Mouse (Mus musculus) heart, embryonic 14.5 days (tissue): Measurements from ENCODE around the gene Ssh1. TPM values are rescaled to one million over a fixed set of nuclear protein-coding genes. Genes with fewer than 3 reads are reported as not detected.

ENCODE experiments used
- ATAC-seq: fragments of 200-750 bp; cut with Nextera tagmentation; 2 replicates; pipeline ENCODE4 v1.8.0; 2017; ENCODE audit warnings: low read depth, moderate TSS enrichment; ENCODE audit not compliant: insufficient number of reproducible peaks, insufficient read depth, low FRiP score
- H3K27ac ChIP-seq, 2 experiments: fragments of 200-500 bp in 1 of 2; fragments of 300-500 bp in 1 of 2; sonication (generic) in 1 of 2; replicated peaks in 1 of 2; 2 replicates each; pipeline ENCODE4 v1.5.1; 2012 to 2014; ENCODE audit warnings: low read depth in 2 of 2, low read length in 2 of 2, control low read depth in 1 of 2, mild to moderate bottlenecking in 1 of 2, mixed read lengths in 1 of 2; ENCODE audit not compliant: control insufficient read depth in 1 of 2, insufficient read depth in 1 of 2
- H3K27me3 ChIP-seq: fragments of 300-500 bp; sonication (generic); 2 replicates; pipeline ENCODE4 v1.6.1; 2014; ENCODE audit warnings: mild to moderate bottlenecking, low read length, control low read depth; ENCODE audit not compliant: control insufficient read depth, insufficient read depth
- H3K36me3 ChIP-seq: fragments of 300-500 bp; sonication (generic); 2 replicates; pipeline ENCODE4 v1.6.1; 2014; ENCODE audit warnings: mild to moderate bottlenecking, control low read depth, low read length, mixed read lengths; ENCODE audit not compliant: control insufficient read depth, insufficient read depth
- H3K4me1 ChIP-seq, 2 experiments: fragments of 200-500 bp in 1 of 2; fragments of 300-500 bp in 1 of 2; sonication (generic) in 1 of 2; 2 replicates each; pipeline ENCODE4 v1.6.1; 2012 to 2014; ENCODE audit warnings: low read length in 2 of 2, control low read depth in 1 of 2, mixed read lengths in 1 of 2; ENCODE audit not compliant: control insufficient read depth in 2 of 2, insufficient read depth in 2 of 2
- H3K4me2 ChIP-seq: fragments of 300-500 bp; sonication (generic); 2 replicates; pipeline ENCODE4 v1.6.1; 2014; ENCODE audit warnings: mild to moderate bottlenecking, low read length
- H3K4me3 ChIP-seq, 2 experiments: fragments of 200-500 bp in 1 of 2; fragments of 300-500 bp in 1 of 2; sonication (generic) in 1 of 2; 2 replicates each; pipeline ENCODE4 v1.5.1; 2012 to 2014; ENCODE audit warnings: low read length in 2 of 2, mild to moderate bottlenecking in 2 of 2, control low read depth in 1 of 2, low read depth in 1 of 2, moderate library complexity in 1 of 2; ENCODE audit not compliant: control insufficient read depth in 1 of 2, insufficient read depth in 1 of 2
- H3K9ac ChIP-seq: fragments of 300-500 bp; sonication (generic); 2 replicates; pipeline ENCODE4 v1.6.1; 2014; ENCODE audit warnings: mild to moderate bottlenecking, low read length
- H3K9me3 ChIP-seq: fragments of 300-500 bp; sonication (generic); 2 replicates; pipeline ENCODE4 v1.6.1; 2016; ENCODE audit warnings: low read length, control low read depth; ENCODE audit not compliant: control insufficient read depth
- WGBS: fragments of 180-500 bp; shearing (Covaris S2); extraction: QIAGEN DNeasy Blood & Tissue Kit; methylation state at CpG from one replicate; pipeline ENCODE4 v1.1.7; 2014; 5-methylcytosine and 5-hydroxymethylcytosine counted together
- polyA plus RNA-seq: library from polyadenylated mRNA; unstranded; fragments of >200 nt; fragmentation: Nextera tagmentation; extraction: Ambion mirVana; gene quantifications from 2 replicates; pipeline ENCODE4 v1.2.1, GENCODE M21; 2014

The Ssh1 gene
- polyA plus RNA-seq, 1 experiment from 2014 or later = 16.4 TPM

- Histone ChIP-seq H3K4me3 (no peak overlapping the region), H3K27ac (no peak overlapping the region), H3K36me3 (no peaks in the 10 kb centered on the region), H3K9me3 (no peaks in the 10 kb centered on the region), H3K27me3 (no peaks in the 10 kb centered on the region), H3K9ac (no peak overlapping the region), H3K4me2 (no peak overlapping the region), H3K4me1 (no peaks in the 10 kb centered on the region)
- WGBS = 83% methylated on average over 12 of the region's 12 CpGs
- ATAC-seq = no peak
Measured at GRCm38 (mm10) chr5:114030652-114031051, 37.0 kb upstream of the Ssh1 start.

DNA sequence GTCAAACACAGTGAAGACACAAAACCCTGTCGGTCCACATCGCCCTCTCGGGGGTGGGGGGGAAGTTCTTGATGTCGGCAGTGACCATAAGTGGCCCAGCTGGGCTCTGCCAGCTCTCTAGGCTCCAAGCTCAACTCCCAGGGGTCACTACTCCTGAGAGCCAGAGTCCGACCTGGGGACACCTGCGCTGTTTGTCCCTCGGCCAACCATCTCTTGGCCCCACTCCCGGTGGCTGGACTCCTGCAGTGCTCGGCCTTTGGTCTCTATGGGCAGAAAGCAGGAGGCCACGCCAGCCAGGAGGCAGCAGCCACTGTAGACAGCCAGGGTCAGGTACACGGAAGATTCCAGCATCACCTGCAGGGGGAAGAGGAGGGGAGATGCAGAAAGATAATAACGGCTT is 34.4 kb upstream of the Ssh1 start:
- Histone ChIP-seq H3K9me3 (no peaks in the 10 kb centered on the region), H3K4me3 (no peak overlapping the region), H3K9ac (no peak overlapping the region), H3K36me3 (no peaks in the 10 kb centered on the region), H3K27me3 (no peaks in the 10 kb centered on the region), H3K27ac (no peak overlapping the region), H3K4me1 (peaks cover 0 to 2% of the 10 kb centered on the region in 2 experiments; a peak in 1 of 4 replicates), H3K4me2 (no peak overlapping the region)
- WGBS = 83% methylated on average over 12 of the region's 12 CpGs
- no peak for ATAC-seq

GRCm38 (mm10) chr5:114027217-114027944 is 33.7 kb upstream of the Ssh1 start:
- no peaks in the 10 kb centered on the region for H3K9me3 ChIP-seq
- ATAC-seq = no peak
- H3K36me3 ChIP-seq = no peaks in the 10 kb centered on the region
- no peak overlapping the region for H3K4me2 ChIP-seq
- H3K27ac ChIP-seq = no peak overlapping the region
- no peaks in the 10 kb centered on the region for H3K27me3 ChIP-seq
- peaks cover 0 to 2% of the 10 kb centered on the region in 2 experiments; a peak in 1 of 4 replicates for H3K4me1 ChIP-seq
- H3K4me3 ChIP-seq = no peak overlapping the region
- no peak overlapping the region for H3K9ac ChIP-seq
- 78% methylated on average over 12 of the region's 12 CpGs for WGBS

DNA sequence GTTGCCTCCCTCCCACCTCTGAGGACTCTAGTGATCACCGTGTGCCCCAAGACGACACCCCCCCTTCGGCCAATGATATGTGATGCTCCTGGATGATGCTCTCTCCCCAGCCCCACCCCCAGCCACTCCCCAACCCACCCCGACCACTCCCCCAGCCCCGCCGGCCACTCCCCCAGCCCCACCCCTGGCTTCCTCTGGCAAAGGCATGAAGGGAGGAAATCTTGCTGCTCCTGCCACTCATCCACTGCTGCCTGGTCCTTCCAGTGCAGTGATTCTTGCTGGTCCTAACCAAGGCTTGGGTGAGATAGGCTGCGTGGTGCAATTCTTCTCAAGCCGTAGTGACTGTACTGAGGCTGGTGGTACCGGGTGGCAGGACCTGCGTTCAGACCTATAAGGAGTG is 31.2 kb upstream of the Ssh1 start:
- H3K36me3 ChIP-seq = no peaks in the 10 kb centered on the region
- H3K4me1 ChIP-seq = peaks cover 0 to 2% of the 10 kb centered on the region in 2 experiments; a peak in 1 of 4 replicates
- no peak overlapping the region for H3K4me2 ChIP-seq
- ATAC-seq = no peak
- H3K27me3 ChIP-seq = no peaks in the 10 kb centered on the region
- no peaks in the 10 kb centered on the region for H3K9me3 ChIP-seq
- no peak overlapping the region for H3K4me3 ChIP-seq
- H3K27ac ChIP-seq = no peak overlapping the region
- no peak overlapping the region for H3K9ac ChIP-seq
- 9% methylated on average over 10 of the region's 10 CpGs for WGBS

DNA sequence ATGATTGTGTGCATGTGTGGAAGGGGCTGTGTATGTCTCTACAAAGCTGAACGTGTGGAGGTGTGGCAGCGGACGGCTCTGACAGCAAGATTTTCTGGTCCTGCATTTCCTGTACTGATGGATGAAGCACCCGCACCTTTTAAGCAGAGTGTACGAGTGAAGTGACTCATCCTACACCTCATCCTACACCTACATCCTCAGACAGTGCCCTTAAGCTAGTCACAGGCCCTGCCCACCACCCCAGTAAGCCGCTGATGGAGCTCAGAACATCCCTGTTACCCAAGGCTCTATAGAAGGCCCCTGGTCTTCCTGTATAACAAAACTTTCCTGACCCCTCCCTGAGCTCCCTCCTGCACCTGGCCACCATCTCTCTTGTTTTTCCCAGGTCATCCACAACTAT is 30.7 kb upstream of the Ssh1 start:
- H3K27me3 ChIP-seq = no peaks in the 10 kb centered on the region
- H3K36me3 ChIP-seq = no peaks in the 10 kb centered on the region
- no peak overlapping the region for H3K4me2 ChIP-seq
- H3K9me3 ChIP-seq = no peaks in the 10 kb centered on the region
- no peak overlapping the region for H3K9ac ChIP-seq
- no peak overlapping the region for H3K4me3 ChIP-seq
- ATAC-seq = no peak
- H3K27ac ChIP-seq = no peak overlapping the region
- peaks cover 0 to 2% of the 10 kb centered on the region in 2 experiments; a peak in 1 of 4 replicates for H3K4me1 ChIP-seq
- 46% methylated on average over 6 of the region's 6 CpGs for WGBS

GRCm38 (mm10) chr5:114015121-114015520 is 21.4 kb upstream of the Ssh1 start:
- H3K36me3 ChIP-seq = no peaks in the 10 kb centered on the region
- no peak overlapping the region for H3K4me3 ChIP-seq
- H3K4me2 ChIP-seq = no peak overlapping the region
- WGBS = 59% methylated on average over 7 of the region's 7 CpGs
- no peak for ATAC-seq
- no peaks in the 10 kb centered on the region for H3K9me3 ChIP-seq
- H3K27me3 ChIP-seq = 0 out of 2 replicates have a peak, but pooled peaks cover 3% of the 10 kb centered on the region
- no peak overlapping the region for H3K27ac ChIP-seq
- no peak overlapping the region for H3K9ac ChIP-seq
- H3K4me1 ChIP-seq = no peaks in the 10 kb centered on the region

GRCm38 (mm10) chr5:114009049-114009448 is 15.4 kb upstream of the Ssh1 start:
- Histone ChIP-seq H3K9ac (no peak overlapping the region), H3K9me3 (no peaks in the 10 kb centered on the region), H3K36me3 (no peaks in the 10 kb centered on the region), H3K4me3 (no peak overlapping the region), H3K27me3 (no peaks in the 10 kb centered on the region), H3K4me1 (no peaks in the 10 kb centered on the region), H3K27ac (no peak overlapping the region), H3K4me2 (no peak overlapping the region)
- 58% methylated on average over 4 of the region's 4 CpGs for WGBS
- no peak for ATAC-seq
